Mouse (Mus musculus) naive thymus-derived CD4-positive, alpha-beta T cell, adult 2 months (primary cell): ENCODE measurements around the gene Plcb1.
"Not testable (repeated sequence)": the region's sequence is repeated elsewhere in the genome, so short reads cannot be mapped to it uniquely, and the experiment has no call there.

Experiments
- DNase-seq: peaks from one replicate; pipeline ENCODE4 v3.0.0-alpha.2; 2011; ENCODE audit warnings: low read depth

Gene Plcb1

DNA sequence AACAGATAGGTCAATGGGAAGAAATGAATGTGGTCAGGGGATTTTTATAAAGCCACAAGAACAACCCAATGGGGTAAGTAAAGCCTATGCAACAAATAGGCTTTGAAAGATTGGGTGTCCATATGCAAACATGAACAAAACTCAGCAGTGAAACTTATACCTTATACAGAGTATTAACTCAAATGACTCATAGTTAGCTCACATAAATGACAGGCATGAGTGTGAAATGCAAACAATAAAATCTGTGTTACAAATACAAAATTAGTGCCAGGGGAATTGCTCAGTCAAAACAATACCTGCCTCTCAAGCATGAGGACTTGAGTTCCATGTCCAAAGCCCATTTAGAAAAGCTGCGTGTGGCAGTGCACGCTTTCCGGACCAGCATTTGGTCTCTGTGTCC lies 182.5 kb downstream of the Plcb1 start:
- no peak for DNase-seq

DNA sequence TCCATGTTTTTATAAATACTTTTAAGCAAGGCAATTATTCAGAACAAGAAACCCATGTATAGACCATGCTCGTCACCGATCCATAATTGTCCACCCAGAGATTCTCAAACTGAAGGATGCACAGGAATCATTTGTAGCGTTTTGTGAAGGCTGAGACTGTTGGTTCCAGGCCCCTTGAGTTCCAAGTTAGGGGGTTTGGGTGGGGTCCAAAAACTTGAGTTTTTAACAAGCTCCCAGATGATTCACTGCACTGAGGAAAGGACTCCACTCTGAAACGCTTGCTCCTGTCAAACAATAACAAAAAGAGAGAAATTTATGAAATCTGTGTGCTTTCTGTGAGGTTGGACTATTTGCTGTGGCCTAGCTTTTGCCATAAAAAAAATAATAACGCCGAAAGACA lies 186.5 kb downstream of the Plcb1 start:
- no peak for DNase-seq

DNA sequence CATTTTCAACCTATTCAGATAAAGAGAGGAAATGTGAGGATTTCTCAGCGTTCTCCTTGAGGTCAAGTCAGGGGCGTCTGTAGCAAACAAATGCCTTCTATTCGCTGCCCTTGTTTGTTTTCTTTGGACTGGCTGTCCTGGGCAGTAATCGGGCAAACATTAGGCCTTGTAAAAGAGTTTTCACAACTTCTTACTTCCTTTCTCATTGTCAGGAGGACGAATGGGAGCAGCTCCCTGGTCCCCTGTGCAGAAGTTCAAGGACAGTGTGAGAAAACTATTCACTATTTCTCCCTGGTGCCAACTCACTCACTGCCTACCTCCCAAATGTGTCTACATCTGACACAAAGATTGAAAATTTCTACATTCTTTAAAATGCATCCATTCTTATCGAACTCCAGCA lies 188.8 kb downstream of the Plcb1 start:
- DNase-seq: no peak

DNA sequence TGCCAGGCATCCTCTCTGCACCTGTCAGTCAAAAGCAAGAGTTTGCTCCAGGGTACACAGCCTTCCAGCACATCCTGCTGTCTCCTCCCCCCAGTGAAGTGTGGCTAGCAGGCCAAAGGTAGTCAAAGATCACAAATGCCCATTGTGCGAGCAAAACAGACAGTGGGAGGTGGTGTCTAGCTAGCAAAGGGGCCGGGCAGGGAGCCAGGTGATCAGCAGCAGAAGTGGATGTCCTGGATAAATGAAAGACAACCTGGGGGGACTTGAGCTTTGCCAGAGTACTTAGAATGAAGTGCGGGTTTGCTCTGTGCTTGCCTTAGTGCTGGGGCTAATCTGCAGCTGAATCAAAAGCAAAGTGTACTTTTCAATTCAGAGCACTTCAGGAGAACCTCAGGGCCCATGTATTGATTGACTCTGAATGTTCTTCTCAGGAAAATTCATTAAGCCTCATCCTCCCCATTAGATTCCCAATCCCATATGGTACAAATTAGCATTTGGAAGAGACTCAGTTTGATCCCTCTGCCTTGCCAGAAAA lies 191.0 kb downstream of the Plcb1 start:
- no peak for DNase-seq

DNA sequence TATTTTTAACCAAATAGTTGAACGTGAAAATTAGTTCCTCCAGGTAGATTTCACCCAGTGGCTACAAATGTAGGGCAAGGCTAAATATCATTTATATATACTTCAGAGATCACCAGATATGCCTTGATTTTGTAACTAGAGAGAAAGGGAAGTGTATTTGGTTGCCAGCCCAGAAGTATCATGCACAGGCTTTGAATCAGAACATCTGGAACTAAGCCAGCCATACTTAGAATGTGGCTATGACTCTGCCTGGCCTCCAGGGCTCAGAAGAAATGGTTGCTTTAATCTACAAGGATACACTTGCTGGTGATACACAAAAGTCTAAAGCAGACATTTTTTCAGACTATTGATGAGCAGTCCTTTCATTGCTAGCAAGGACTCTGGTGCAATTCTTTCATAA lies 191.8 kb downstream of the Plcb1 start:
- no peak for DNase-seq

DNA sequence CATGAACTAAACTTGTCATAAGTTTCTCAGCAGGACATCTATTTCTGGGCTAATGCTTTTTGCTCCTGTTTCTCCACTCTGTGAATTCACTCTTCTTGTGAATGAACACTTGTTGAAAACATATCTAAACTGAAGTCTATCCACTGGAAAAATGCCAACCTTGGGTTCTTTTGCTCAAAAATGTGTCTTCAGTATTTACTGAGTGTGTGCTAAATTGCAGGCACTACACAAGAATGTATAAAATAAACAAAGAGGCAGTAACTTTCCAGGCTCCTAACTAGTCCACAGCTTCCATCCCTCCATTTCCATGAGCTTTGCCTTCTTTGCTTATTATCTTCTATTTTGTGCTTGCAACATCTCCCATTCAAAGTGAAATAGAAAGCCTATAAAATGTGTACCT lies 195.5 kb downstream of the Plcb1 start:
- DNase-seq: no peak

DNA sequence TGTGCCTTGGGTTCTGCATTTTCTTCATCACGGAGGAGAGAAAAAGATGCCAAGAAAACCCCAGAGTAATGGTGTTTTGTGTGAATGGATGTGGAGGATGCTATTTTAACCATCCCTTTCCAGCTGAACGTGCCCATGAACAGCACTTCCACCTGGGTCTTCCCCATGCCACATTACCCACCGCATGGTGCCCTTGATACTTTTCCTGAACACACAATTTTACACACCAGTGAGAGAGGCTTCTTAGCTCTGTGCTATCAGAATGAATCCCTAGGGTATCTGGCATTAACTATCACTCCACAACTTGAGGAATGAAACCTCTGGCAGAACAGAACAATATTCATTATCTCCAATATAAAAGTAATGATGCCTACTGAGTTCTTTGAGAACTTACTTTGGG lies 199.0 kb downstream of the Plcb1 start:
- DNase-seq: no peak

DNA sequence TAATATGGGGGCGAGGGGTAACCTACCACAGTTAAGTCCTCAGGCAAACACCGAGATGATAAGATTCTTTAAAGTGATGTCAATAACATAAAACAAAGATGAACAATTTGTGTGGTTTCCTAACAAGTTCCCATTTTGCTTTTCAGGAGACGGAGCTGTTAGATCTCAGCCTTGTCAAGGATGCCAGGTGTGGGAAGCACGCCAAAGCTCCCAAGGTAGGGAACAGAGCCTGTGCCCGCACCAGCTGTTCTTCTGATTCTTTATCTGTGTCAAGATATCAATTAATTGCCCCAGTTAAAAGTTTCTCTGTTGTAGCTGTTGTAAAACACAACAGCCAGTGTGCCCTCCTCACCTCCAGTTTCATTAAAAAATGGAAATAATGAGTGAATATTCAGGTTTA lies 202.1 kb downstream of the Plcb1 start:
- no peak for DNase-seq

DNA sequence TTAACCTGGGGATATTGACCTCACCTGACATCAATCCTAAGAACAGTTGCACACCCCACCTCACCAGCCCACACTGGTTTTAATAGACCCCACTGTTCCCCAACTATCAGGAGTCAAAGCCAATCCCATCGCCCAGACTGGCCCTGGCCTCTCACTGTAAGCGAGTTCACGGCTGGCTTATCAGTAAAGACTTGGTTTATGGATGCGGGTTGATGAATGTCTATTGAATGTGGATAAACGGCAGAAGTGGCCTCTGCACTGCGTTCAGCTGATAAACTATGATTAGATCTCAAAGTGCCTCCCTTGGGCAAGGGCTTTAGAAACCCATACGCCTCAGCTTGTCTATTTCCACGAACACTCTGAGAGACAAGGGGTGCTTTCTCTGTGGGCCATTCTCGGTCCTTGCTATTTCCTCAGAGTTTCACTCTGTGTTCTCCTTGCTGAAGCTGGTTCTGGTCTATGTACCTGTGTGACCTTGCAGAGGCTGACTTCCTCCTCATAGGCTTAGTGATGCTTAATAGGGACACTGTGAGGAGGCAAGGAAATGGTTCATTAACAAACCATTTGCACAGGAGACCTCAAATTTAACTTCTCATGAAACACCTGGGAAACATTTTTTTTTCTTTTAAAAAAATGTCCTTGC lies 203.9 kb downstream of the Plcb1 start:
- no peak for DNase-seq

DNA sequence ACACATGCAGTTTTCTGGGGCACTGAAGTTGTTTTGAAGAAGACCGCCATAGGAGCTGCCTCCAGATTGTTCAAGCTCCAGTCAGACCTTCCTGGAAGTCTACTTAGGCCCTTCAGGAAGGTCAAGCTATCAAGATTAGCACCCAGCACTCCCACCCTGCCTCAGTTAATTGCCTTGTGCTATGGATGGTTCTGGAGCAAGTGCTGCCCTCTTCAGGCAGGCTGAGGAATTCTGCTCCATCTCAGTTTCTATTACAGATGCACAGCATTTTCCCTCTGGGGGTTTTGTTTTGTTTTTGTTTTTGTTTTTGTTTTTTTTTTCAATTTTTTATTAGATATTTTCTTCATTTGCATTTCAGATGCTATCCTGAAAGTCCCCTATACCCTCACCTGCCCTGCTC lies 221.3 kb downstream of the Plcb1 start:
- no peak for DNase-seq

DNA sequence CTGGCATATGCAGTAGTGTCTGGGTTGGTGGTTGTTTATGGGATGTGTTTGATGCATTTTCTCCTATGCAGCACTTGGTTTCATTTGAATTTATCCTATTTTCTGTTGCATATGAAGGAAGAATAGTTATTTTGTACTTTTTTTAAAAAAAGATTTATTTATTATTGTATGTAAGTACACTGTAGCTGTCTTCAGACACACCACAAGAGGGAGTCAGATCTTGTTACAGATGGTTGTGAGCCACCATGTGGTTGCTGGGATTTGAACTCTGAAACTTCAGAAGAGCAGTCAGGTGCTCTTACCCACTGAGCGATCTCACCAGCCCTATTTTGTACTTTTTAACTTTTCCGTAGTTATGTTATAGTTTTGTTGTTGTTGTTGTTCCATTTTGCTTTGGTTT lies 222.0 kb downstream of the Plcb1 start:
- DNase-seq: not testable (repeated sequence)

DNA sequence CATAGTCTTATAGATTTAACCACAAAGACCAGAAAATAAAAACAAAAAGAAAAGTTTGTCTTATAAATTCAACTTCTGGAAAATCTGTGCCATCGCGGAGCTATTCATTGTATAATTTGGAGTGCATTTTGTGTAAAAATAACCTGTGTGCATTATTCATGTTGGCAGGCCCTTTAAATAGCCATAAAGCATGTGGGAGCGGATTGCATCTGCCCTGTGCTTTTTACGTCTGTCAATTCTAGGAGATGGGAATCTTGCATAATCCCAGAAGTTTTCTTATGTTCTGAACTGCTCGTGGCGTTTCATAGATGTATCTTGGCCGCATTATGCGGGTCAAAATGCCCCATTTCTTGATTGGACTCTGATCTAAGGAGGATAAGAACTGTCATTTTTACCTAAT lies 224.5 kb downstream of the Plcb1 start:
- DNase-seq: no peak

DNA sequence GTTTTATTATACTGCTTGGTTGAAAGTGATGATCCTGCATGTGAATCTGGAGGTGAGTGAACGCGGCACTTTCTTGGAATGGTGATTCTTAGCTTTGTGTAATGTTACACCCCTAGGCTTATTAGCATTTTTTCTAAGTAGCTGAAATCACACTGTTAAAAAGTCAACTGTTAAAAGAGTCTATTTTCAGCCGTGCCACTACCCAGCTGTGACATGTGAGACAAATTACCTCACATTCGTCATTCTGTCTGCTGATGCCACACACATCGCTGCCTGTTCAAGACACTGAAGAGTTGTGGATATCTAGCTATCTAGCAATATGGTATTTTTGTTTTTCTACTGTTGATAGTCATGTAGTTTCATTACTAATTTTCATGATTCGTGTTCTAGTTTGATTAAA lies 229.6 kb downstream of the Plcb1 start:
- DNase-seq: no peak

DNA sequence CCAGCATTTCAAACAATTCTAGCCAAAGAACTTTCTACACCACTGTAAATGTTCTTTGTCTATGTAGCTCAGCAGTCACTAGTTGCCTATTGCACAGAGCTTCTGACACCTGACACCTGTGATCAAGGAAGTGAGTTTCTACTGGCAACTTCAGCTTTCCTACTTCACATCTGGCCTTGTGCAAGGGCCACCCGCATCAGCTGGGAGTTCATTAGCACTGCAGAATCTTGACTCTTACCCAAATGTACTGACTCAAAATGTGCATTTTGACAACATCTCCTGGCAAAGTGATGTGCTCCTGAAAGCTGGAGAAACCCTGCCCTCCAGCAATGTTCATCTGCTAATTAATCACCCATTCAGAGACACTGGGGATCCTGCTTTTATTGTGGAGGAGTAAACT lies 232.4 kb downstream of the Plcb1 start:
- no peak for DNase-seq

DNA sequence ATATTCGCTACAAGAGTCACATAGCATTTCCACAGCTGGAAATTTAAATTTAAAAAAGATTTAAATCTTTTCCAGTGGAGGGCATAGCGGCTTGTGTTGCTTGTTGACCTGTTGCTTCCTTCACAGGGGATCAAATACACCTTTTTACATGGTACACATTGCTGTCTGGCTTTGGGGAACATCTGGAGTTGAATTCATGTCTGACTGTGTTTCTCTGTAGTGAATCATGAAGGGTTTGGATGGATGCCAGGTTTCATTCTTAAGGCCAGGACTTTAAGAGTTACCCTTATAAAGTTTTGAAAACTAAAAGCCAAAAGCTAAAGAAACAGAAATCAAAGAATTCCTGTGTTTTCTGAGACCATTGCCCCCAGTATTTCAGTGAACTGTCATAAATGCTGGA lies 232.8 kb downstream of the Plcb1 start:
- no peak for DNase-seq

DNA sequence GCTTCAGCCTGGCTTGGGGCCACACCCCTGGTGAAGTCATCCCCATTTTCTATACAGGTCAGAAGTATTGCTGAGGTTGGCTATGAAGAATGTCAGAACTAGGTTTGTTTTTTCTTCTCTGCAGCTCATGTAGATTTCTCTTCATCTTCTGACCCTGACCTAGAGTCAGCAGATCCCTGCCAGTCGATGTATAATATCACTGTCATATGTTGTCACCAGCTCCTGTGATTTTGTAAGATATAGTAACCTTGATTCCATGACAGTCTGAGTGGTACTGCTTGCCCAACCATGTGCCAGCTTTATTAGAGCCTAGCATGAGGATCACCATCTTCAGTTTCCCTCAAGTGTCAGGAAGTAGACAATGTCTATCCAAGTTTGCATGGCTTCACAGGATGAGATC lies 233.7 kb downstream of the Plcb1 start:
- no peak for DNase-seq

DNA sequence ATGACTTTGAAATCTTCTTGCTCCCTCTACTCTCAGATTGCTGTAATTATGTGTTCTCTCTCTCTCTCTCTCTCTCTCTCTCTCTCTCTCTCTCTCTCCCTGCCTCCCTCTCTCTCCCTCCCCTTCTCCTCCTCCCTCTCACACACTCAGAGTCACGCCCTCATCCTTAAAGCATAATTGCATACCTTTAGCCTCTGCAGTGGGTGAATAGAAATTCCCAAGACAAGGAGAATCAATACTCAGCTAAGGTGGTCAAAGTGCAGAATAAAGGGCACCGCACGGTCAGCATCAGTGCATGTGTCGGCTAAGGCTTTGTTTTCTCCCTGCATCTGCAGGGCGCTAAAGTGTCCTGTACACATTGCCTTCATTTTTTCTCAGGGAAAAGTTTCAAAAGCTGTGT lies 243.4 kb downstream of the Plcb1 start:
- DNase-seq: no peak

DNA sequence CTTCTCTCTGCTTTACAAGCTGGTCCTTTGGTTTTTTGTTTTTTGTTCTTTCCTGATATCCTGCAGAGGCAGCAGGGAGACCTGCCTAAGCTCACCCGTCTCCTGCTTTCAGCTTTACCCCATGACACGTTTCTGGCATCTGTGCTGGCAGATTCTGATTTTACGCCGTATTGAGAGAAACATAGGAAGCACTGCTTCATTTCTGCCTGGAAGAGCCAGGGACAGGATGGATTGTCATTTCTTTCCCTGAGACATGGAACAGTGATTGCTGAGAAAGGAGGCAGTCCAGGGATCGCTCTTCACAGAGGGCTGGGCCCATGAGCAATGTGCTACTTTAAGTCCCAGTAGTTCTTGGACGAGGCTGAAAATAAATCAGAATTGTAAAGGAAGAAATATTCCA lies 243.8 kb downstream of the Plcb1 start:
- no peak for DNase-seq

DNA sequence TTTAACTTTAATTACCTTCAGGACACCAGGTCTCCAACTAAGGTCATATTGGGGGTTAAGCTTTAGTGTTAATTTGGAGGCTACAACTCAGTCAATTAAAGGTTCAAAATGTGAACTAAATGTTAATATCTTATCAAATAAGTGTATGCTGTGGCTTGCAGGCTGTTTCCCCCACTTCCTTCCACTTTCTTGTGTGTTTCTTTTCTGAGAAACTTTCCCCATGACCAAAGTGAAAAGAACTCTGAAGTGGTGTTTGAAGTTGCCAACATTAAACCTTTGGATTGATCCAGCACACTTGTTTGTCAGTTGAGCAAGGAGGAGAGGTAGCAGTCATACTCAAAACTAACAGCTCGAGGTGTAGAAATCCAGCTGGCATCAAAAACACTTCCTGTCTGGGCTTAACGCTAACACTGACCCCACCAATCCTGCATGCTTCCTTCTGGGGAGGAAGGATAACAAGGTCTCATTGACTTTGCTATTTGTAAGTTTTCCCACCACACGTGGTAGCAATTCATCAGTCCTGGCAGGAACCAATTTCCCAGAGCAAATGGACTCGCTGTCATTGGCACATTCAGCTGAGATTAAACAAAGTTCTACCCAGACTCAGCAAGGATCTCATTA lies 249.9 kb downstream of the Plcb1 start:
- no peak for DNase-seq

DNA sequence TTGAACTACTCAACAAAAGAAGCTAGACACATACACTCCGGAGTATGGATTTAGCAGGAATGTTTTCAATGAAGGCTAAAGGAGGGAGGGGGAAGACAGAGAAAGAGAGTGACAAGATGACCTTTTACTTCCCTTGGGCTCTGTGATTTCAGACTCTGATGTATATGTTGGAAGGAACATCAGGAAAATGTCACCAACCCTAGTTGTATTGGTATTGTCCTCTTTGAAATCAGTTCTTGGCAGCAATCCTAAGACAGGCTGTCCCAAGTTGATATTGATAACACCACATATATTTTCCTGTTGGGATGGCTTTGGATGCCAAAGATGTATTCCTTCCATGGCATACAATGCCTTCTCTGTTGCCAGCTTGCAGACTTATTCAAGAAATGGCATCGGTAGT lies 262.9 kb downstream of the Plcb1 start:
- DNase-seq: no peak

DNA sequence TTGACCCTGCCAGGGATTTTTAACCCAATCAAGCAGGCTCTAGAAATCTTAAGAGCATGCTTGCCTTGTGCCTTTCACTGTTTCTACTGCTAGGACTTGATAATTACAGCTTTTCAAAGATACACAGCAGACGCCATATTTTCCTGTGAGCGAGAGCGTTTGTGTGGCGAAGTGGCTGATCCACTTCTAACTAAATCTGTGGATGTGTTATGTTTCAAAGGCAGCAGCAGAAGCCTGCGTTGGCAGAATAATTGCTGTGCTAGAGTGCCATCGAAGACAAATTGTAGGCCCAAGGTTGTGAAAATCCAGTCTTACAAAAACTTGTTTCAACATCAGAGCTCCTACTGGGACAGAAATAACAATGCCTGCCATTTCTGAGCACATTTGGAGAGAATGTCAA lies 263.4 kb downstream of the Plcb1 start:
- DNase-seq: no peak

DNA sequence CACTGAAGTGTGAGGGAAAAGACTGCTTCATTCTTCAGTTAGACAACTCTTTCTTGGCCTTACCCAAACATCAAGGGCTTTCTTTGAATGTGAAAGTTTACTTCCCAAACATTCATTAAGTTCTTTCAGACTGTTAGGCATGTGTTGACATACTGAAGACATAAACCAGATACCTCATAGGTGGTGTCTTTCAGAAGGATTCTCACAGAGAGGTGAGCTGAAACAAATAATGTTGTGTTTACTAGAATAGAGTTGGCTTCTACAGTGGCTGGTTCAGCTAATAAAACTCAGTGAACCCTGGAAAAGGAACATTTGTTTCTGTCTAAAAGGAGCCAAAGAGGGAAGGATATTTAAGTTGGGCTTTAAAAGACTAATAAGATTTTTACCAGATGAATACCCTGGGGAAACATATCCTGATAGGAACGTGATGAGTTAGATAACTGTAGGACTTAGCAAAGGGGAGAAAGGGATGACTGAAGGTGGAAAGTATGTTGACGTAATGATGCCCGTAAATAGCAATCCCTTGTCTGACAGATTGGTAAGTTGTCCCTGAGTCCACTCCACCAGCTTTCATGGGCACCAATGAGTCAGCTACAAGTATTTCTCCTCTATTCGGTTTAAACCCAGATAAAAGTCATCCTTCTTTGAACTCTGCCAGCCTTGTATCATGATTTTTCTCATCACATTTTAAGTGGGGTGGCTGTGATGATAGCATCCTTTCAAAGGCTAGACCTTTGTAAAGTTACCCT lies 265.8 kb downstream of the Plcb1 start:
- no peak for DNase-seq

DNA sequence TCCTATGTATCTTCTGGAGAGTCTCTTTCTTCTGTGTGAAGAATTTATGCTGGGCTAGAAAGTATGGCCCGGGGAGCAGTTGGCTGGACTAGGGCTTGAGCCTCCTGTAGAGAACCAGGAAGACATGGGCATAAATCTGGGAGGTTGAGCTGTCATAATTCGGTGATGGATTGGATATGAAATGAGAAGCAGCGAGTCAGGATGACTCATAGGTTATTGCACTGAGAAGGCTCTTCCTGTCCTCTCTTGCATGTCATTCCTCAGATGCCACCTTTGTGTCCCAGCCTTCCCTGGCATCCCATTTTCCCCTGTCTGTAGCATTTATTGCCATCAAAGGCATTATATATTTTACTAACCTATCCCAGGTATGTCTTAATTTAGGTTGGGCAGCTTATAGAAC lies 267.5 kb downstream of the Plcb1 start:
- DNase-seq: no peak
